Mouse (Mus musculus): ENCODE measurements around the gene Actn1. TPM values are rescaled to one million over a fixed set of nuclear protein-coding genes. Genes with fewer than 3 reads are reported as not detected.

Gene Actn1
- total and polyA plus RNA-seq, 3 experiments, result 2.7 to 13.2 (median 5.5) TPM

GRCm38 (mm10) chr12:80229010-80229800, 31.0 kb downstream of the Actn1 start:
- Histone ChIP-seq H3K4me1 (ENCODE audit: control insufficient read depth in 1 of 2, insufficient read depth in 2 of 2) (peaks cover 9 to 55% of the 10 kb centered on the region in 2 experiments), H3K4me3 (replicated peaks in 1 of 3; ENCODE audit: low read depth in 2 of 3, low read length in 2 of 3, poor library complexity in 1 of 3) (no peak overlapping the region), H3K27me3 (replicated peaks) (no peaks in the 10 kb centered on the region), H3K36me3 (replicated peaks in 1 of 2; ENCODE audit: control insufficient read depth in 1 of 2, insufficient read depth in 1 of 2, low read length in 1 of 2) (no peaks in the 10 kb centered on the region), H3K79me2 (replicated peaks; ENCODE audit: control insufficient read depth, extremely low read depth, insufficient read depth, poor library complexity, severe bottlenecking) (no peaks in the 10 kb centered on the region), H3K9me3 (replicated peaks; ENCODE audit: low read length) (peaks cover 3% of the 10 kb centered on the region), H3K9ac (ENCODE audit: insufficient read depth, low read depth) (no peak overlapping the region), H3K4me2 (ENCODE audit: insufficient read depth, low read depth, poor library complexity, severe bottlenecking) (no peak overlapping the region), H3K27ac (ENCODE audit: insufficient read depth, low read depth) (no peak overlapping the region)
- TF ChIP-seq MAX (IDR thresholded peaks at IDR 0.05; ENCODE audit: low read length), result no peak
- TF ChIP-seq NELFE (IDR thresholded peaks at IDR 0.05; ENCODE audit: low read depth, low read length), result no peak
- no peak for TF ChIP-seq POLR2AphosphoS2 (IDR thresholded peaks at IDR 0.05; ENCODE audit: low read depth, low read length)
- TF ChIP-seq NRF1 (IDR thresholded peaks at IDR 0.05; ENCODE audit: low read depth, low read length), result no peak
- TF ChIP-seq USF2 (conservative IDR thresholded peaks at IDR 0.05; ENCODE audit: low read depth, low read length), result no peak
- TF ChIP-seq JUND (conservative IDR thresholded peaks at IDR 0.05; ENCODE audit: low read depth, low read length), result no peak
- no peak for TF ChIP-seq ZC3H11A (IDR thresholded peaks at IDR 0.05; ENCODE audit: low read depth, low read length)
- TF ChIP-seq MEF2A (IDR thresholded peaks at IDR 0.05; ENCODE audit: borderline replicate concordance, low read depth, low read length), result no peak
- DNase-seq (ENCODE audit: extremely low read depth), result no peak
- in situ Hi-C loops (cut with MboI; ENCODE audit: low pct_ligation_motif_present, low pct_unique_long_range_greater_than_20kb, low sequenced_read_pairs) (no loop called here), dilution Hi-C loops (cut with MboI; ENCODE audit: extremely low pct_ligation_motif_present, extremely low pct_unique_long_range_greater_than_20kb, low sequenced_read_pairs) (no loop called here)

- Histone ChIP-seq H3K4me2 (ENCODE audit: insufficient read depth, low read depth, poor library complexity, severe bottlenecking) (no peak overlapping the region), H3K9me3 (replicated peaks; ENCODE audit: low read length) (no peaks in the 10 kb centered on the region), H3K79me2 (replicated peaks; ENCODE audit: control insufficient read depth, extremely low read depth, insufficient read depth, poor library complexity, severe bottlenecking) (no peaks in the 10 kb centered on the region), H3K36me3 (replicated peaks in 1 of 2; ENCODE audit: control insufficient read depth in 1 of 2, insufficient read depth in 1 of 2, low read length in 1 of 2) (no peaks in the 10 kb centered on the region), H3K27me3 (replicated peaks) (no peaks in the 10 kb centered on the region), H3K9ac (ENCODE audit: insufficient read depth, low read depth) (no peak overlapping the region), H3K4me3 (replicated peaks in 1 of 3; ENCODE audit: low read depth in 2 of 3, low read length in 2 of 3, poor library complexity in 1 of 3) (no peak overlapping the region), H3K27ac (ENCODE audit: insufficient read depth, low read depth) (no peak overlapping the region), H3K4me1 (ENCODE audit: control insufficient read depth in 1 of 2, insufficient read depth in 2 of 2) (peaks cover 9 to 54% of the 10 kb centered on the region in 2 experiments)
- no peak for TF ChIP-seq CTCF (conservative IDR thresholded peaks at IDR 0.05 in 1 of 2, IDR thresholded peaks at IDR 0.05 in 1 of 2; ENCODE audit: low read depth in 2 of 2, low read length in 2 of 2)
- no peak for TF ChIP-seq POLR2A (IDR thresholded peaks at IDR 0.05; ENCODE audit: low read depth, low read length)
- no peak for TF ChIP-seq SMC3 (IDR thresholded peaks at IDR 0.05; ENCODE audit: low read depth, low read length)
- no peak for TF ChIP-seq IRF4 (IDR thresholded peaks at IDR 0.05; ENCODE audit: low read depth, low read length)
- no peak for TF ChIP-seq TBP (conservative IDR thresholded peaks at IDR 0.05; ENCODE audit: low read depth, low read length)
- TF ChIP-seq BHLHE40 (IDR thresholded peaks at IDR 0.05; ENCODE audit: low read depth, low read length), result no peak
- TF ChIP-seq JUND (conservative IDR thresholded peaks at IDR 0.05; ENCODE audit: low read depth, low read length), result no peak
- no peak for TF ChIP-seq ZMIZ1 (IDR thresholded peaks at IDR 0.05; ENCODE audit: low read depth, low read length)
- TF ChIP-seq GABPA (IDR thresholded peaks at IDR 0.05; ENCODE audit: insufficient replicate concordance, low read depth, low read length), result no peak
- TF ChIP-seq POLR2AphosphoS2 (IDR thresholded peaks at IDR 0.05; ENCODE audit: low read depth, low read length), result no peak
- no peak for TF ChIP-seq MAZ (IDR thresholded peaks at IDR 0.05; ENCODE audit: low read depth, low read length)
- no peak for TF ChIP-seq NRF1 (IDR thresholded peaks at IDR 0.05; ENCODE audit: low read depth, low read length)
- TF ChIP-seq RCOR1 (conservative IDR thresholded peaks at IDR 0.05; ENCODE audit: low read depth, low read length), result no peak
- TF ChIP-seq ELF1 (IDR thresholded peaks at IDR 0.05; ENCODE audit: low read depth, low read length), result no peak
- TF ChIP-seq RAD21 (IDR thresholded peaks at IDR 0.05; ENCODE audit: low read depth, low read length), result no peak
- no peak for TF ChIP-seq NELFE (IDR thresholded peaks at IDR 0.05; ENCODE audit: low read depth, low read length)
- dilution Hi-C loops (cut with MboI; ENCODE audit: extremely low pct_ligation_motif_present, extremely low pct_unique_long_range_greater_than_20kb, low sequenced_read_pairs) (no loop called here), in situ Hi-C loops (cut with MboI; ENCODE audit: low pct_ligation_motif_present, low pct_unique_long_range_greater_than_20kb, low sequenced_read_pairs) (no loop called here)
- no peak for DNase-seq (ENCODE audit: extremely low read depth)
Measured at GRCm38 (mm10) chr12:80228356-80228755, 31.8 kb downstream of the Actn1 start.
